Mouse (Mus musculus): ENCODE data around the gene Bnipl. TPM values are rescaled to one million over a fixed set of nuclear protein-coding genes. Genes with fewer than 3 reads are reported as not detected.

Gene Bnipl
- polyA plus RNA-seq, 1 experiment from 2014 or later, result not detected

GRCm38 (mm10) chr3:95273471-95273870 is 22.5 kb upstream of the Bnipl start:
- 98% methylated on average over 5 of the region's 5 CpGs for WGBS

GRCm38 (mm10) chr3:95270766-95271364 is 19.9 kb upstream of the Bnipl start:
- Histone ChIP-seq H3K4me3 (ENCODE audit: low read length) (no peak overlapping the region), H3K27me3 (replicated peaks; ENCODE audit: control insufficient read depth, insufficient read depth, low read length) (no peaks in the 10 kb centered on the region), H3K36me3 (ENCODE audit: control insufficient read depth, insufficient read depth, low read length) (peaks cover 16% of the 10 kb centered on the region), H3K9ac (ENCODE audit: low read depth, low read length) (no peak overlapping the region), H3K9me3 (ENCODE audit: control insufficient read depth, low read length) (no peaks in the 10 kb centered on the region), H3K4me1 (ENCODE audit: control insufficient read depth, insufficient read depth, low read depth, low read length) (no peaks in the 10 kb centered on the region), H3K27ac (ENCODE audit: low read depth, low read length) (no peak overlapping the region), H3K4me2 (ENCODE audit: low read length) (no peak overlapping the region)
- 88% methylated on average over 12 of the region's 12 CpGs for WGBS
- ATAC-seq, result no peak

More at GRCm38 (mm10) chr3:95273471-95273870, 22.5 kb upstream of the Bnipl start:
- Histone ChIP-seq H3K4me1 (ENCODE audit: control insufficient read depth, insufficient read depth, low read depth, low read length) (no peaks in the 10 kb centered on the region), H3K27ac (ENCODE audit: low read depth, low read length) (no peak overlapping the region), H3K4me2 (ENCODE audit: low read length) (no peak overlapping the region), H3K9me3 (ENCODE audit: control insufficient read depth, low read length) (no peaks in the 10 kb centered on the region), H3K9ac (ENCODE audit: low read depth, low read length) (no peak overlapping the region), H3K27me3 (replicated peaks; ENCODE audit: control insufficient read depth, insufficient read depth, low read length) (no peaks in the 10 kb centered on the region), H3K4me3 (ENCODE audit: low read length) (no peak overlapping the region), H3K36me3 (ENCODE audit: control insufficient read depth, insufficient read depth, low read length) (0 out of 2 replicates have a peak, but pooled peaks cover 2% of the 10 kb centered on the region)
- no peak for ATAC-seq

GRCm38 (mm10) chr3:95269789-95270188 is 18.8 kb upstream of the Bnipl start:
- Histone ChIP-seq H3K36me3 (ENCODE audit: control insufficient read depth, insufficient read depth, low read length) (peaks cover 21% of the 10 kb centered on the region), H3K9me3 (ENCODE audit: control insufficient read depth, low read length) (no peaks in the 10 kb centered on the region), H3K27ac (ENCODE audit: low read depth, low read length) (no peak overlapping the region), H3K4me3 (ENCODE audit: low read length) (no peak overlapping the region), H3K27me3 (replicated peaks; ENCODE audit: control insufficient read depth, insufficient read depth, low read length) (no peaks in the 10 kb centered on the region), H3K4me1 (ENCODE audit: control insufficient read depth, insufficient read depth, low read depth, low read length) (no peaks in the 10 kb centered on the region), H3K9ac (ENCODE audit: low read depth, low read length) (no peak overlapping the region), H3K4me2 (ENCODE audit: low read length) (no peak overlapping the region)
- no peak for ATAC-seq
- WGBS, result 89% methylated on average over 5 of the region's 5 CpGs

GRCm38 (mm10) chr3:95267855-95268254 is 16.9 kb upstream of the Bnipl start:
- Histone ChIP-seq H3K9me3 (ENCODE audit: control insufficient read depth, low read length) (no peaks in the 10 kb centered on the region), H3K27me3 (replicated peaks; ENCODE audit: control insufficient read depth, insufficient read depth, low read length) (no peaks in the 10 kb centered on the region), H3K36me3 (ENCODE audit: control insufficient read depth, insufficient read depth, low read length) (peaks cover 29% of the 10 kb centered on the region), H3K4me2 (ENCODE audit: low read length) (no peak overlapping the region), H3K9ac (ENCODE audit: low read depth, low read length) (no peak overlapping the region), H3K27ac (ENCODE audit: low read depth, low read length) (no peak overlapping the region), H3K4me1 (ENCODE audit: control insufficient read depth, insufficient read depth, low read depth, low read length) (no peaks in the 10 kb centered on the region), H3K4me3 (ENCODE audit: low read length) (no peak overlapping the region)
- ATAC-seq, result no peak

GRCm38 (mm10) chr3:95266052-95266451 is 15.1 kb upstream of the Bnipl start:
- Histone ChIP-seq H3K36me3 (ENCODE audit: control insufficient read depth, insufficient read depth, low read length) (peaks cover 33% of the 10 kb centered on the region), H3K9ac (ENCODE audit: low read depth, low read length) (no peak overlapping the region), H3K27me3 (replicated peaks; ENCODE audit: control insufficient read depth, insufficient read depth, low read length) (no peaks in the 10 kb centered on the region), H3K4me2 (ENCODE audit: low read length) (no peak overlapping the region), H3K4me3 (ENCODE audit: low read length) (no peak overlapping the region), H3K27ac (ENCODE audit: low read depth, low read length) (no peak overlapping the region), H3K9me3 (ENCODE audit: control insufficient read depth, low read length) (no peaks in the 10 kb centered on the region), H3K4me1 (ENCODE audit: control insufficient read depth, insufficient read depth, low read depth, low read length) (no peaks in the 10 kb centered on the region)
- ATAC-seq, result no peak
- 98% methylated on average over 3 of the region's 3 CpGs for WGBS

- no peak overlapping the region for H3K4me3 ChIP-seq (ENCODE audit: low read length)
- no peak overlapping the region for H3K27ac ChIP-seq (ENCODE audit: low read depth, low read length)
- no peak overlapping the region for H3K9ac ChIP-seq (ENCODE audit: low read depth, low read length)
- no peaks in the 10 kb centered on the region for H3K9me3 ChIP-seq (ENCODE audit: control insufficient read depth, low read length)
- H3K27me3 ChIP-seq (replicated peaks; ENCODE audit: control insufficient read depth, insufficient read depth, low read length), result no peaks in the 10 kb centered on the region
- WGBS, result 72% methylated on average over 1 of the region's 1 CpGs
- peaks cover 35% of the 10 kb centered on the region for H3K36me3 ChIP-seq (ENCODE audit: control insufficient read depth, insufficient read depth, low read length)
- H3K4me1 ChIP-seq (ENCODE audit: control insufficient read depth, insufficient read depth, low read depth, low read length), result no peaks in the 10 kb centered on the region
- no peak overlapping the region for H3K4me2 ChIP-seq (ENCODE audit: low read length)
- no peak for ATAC-seq
These were observed 13.7 kb upstream of the Bnipl start for GRCm38 (mm10) chr3:95264724-95265123.

GRCm38 (mm10) chr3:95263089-95263739 is 12.2 kb upstream of the Bnipl start:
- Histone ChIP-seq H3K4me2 (ENCODE audit: low read length) (no peak overlapping the region), H3K4me3 (ENCODE audit: low read length) (no peak overlapping the region), H3K9ac (ENCODE audit: low read depth, low read length) (no peak overlapping the region), H3K27ac (ENCODE audit: low read depth, low read length) (no peak overlapping the region), H3K4me1 (ENCODE audit: control insufficient read depth, insufficient read depth, low read depth, low read length) (no peaks in the 10 kb centered on the region), H3K27me3 (replicated peaks; ENCODE audit: control insufficient read depth, insufficient read depth, low read length) (no peaks in the 10 kb centered on the region), H3K9me3 (ENCODE audit: control insufficient read depth, low read length) (no peaks in the 10 kb centered on the region), H3K36me3 (ENCODE audit: control insufficient read depth, insufficient read depth, low read length) (peaks cover 48% of the 10 kb centered on the region)
- peak; percentile 45; the same call in 1 of the 2 replicates for ATAC-seq
- WGBS, result 55% methylated on average over 11 of the region's 11 CpGs

- no peaks in the 10 kb centered on the region for H3K9me3 ChIP-seq (ENCODE audit: control insufficient read depth, low read length)
- ATAC-seq, result no peak
- no peak overlapping the region for H3K4me2 ChIP-seq (ENCODE audit: low read length)
- H3K27me3 ChIP-seq (replicated peaks; ENCODE audit: control insufficient read depth, insufficient read depth, low read length), result no peaks in the 10 kb centered on the region
- no peak overlapping the region for H3K4me3 ChIP-seq (ENCODE audit: low read length)
- H3K36me3 ChIP-seq (ENCODE audit: control insufficient read depth, insufficient read depth, low read length), result peaks cover 46% of the 10 kb centered on the region
- 91% methylated on average over 4 of the region's 4 CpGs for WGBS
- no peak overlapping the region for H3K9ac ChIP-seq (ENCODE audit: low read depth, low read length)
- no peaks in the 10 kb centered on the region for H3K4me1 ChIP-seq (ENCODE audit: control insufficient read depth, insufficient read depth, low read depth, low read length)
- H3K27ac ChIP-seq (ENCODE audit: low read depth, low read length), result no peak overlapping the region
These were observed 11.0 kb upstream of the Bnipl start for GRCm38 (mm10) chr3:95261975-95262374.

- Histone ChIP-seq H3K9ac (ENCODE audit: low read depth, low read length) (no peak overlapping the region), H3K9me3 (ENCODE audit: control insufficient read depth, low read length) (no peaks in the 10 kb centered on the region), H3K27me3 (replicated peaks; ENCODE audit: control insufficient read depth, insufficient read depth, low read length) (no peaks in the 10 kb centered on the region), H3K4me3 (ENCODE audit: low read length) (no peak overlapping the region), H3K27ac (ENCODE audit: low read depth, low read length) (no peak overlapping the region), H3K36me3 (ENCODE audit: control insufficient read depth, insufficient read depth, low read length) (peaks cover 32% of the 10 kb centered on the region), H3K4me2 (ENCODE audit: low read length) (no peak overlapping the region), H3K4me1 (ENCODE audit: control insufficient read depth, insufficient read depth, low read depth, low read length) (no peaks in the 10 kb centered on the region)
- no peak for ATAC-seq
- 82% methylated on average over 5 of the region's 5 CpGs for WGBS
These were observed 5.9 kb upstream of the Bnipl start for GRCm38 (mm10) chr3:95256931-95257330.

All from hindbrain, embryonic 16.5 days (tissue).